Mouse (Mus musculus) liver, embryonic 14.5 days (tissue): ENCODE data around the gene Crim1.

Source experiments
- CTCF ChIP-seq: IDR thresholded peaks from 2 replicates; pipeline ENCODE4 v1.5.1; 2016; ENCODE audit warnings: antibody characterized with exemption, low read depth, control low read depth
- EP300 ChIP-seq: IDR thresholded peaks from 2 replicates; pipeline ENCODE4 v1.6.1; 2016; ENCODE audit warnings: antibody characterized with exemption, low read depth

GRCm38 (mm10) chr17:78248197-78248596 lies 48.1 kb downstream of the Crim1 start:
- TF ChIP-seq CTCF (no peak), EP300 (no peak)
